Mouse (Mus musculus) forebrain, embryonic 15.5 days (tissue): ENCODE measurements around the gene Ccsap. TPM values are rescaled to one million over a fixed set of nuclear protein-coding genes. Genes with fewer than 3 reads are reported as not detected.

Experiments used
- ATAC-seq: fragments of 200-750 bp; cut with Nextera tagmentation; replicated peaks from 2 replicates; pipeline ENCODE4 v1.8.0; 2017; ENCODE audit warnings: mild to moderate bottlenecking, moderate TSS enrichment, moderate library complexity
- H3K27ac ChIP-seq: fragments of 300-500 bp; sonication (generic); replicated peaks from 2 replicates; pipeline ENCODE4 v1.5.1; 2015; ENCODE audit warnings: mild to moderate bottlenecking, inconsistent platforms
- H3K27me3 ChIP-seq: fragments of 300-500 bp; sonication (generic); 2 replicates; pipeline ENCODE4 v1.6.1; 2015; ENCODE audit warnings: inconsistent platforms
- H3K36me3 ChIP-seq: fragments of 300-500 bp; sonication (generic); 2 replicates; pipeline ENCODE4 v1.6.1; 2015; ENCODE audit warnings: mild to moderate bottlenecking, inconsistent platforms
- H3K4me1 ChIP-seq: fragments of 300-500 bp; sonication (generic); 2 replicates; pipeline ENCODE4 v1.6.1; 2015; ENCODE audit warnings: inconsistent platforms
- H3K4me2 ChIP-seq: fragments of 300-500 bp; sonication (generic); replicated peaks from 2 replicates; pipeline ENCODE4 v1.6.1; 2015; ENCODE audit warnings: mild to moderate bottlenecking, inconsistent platforms
- H3K4me3 ChIP-seq: fragments of 300-500 bp; sonication (generic); 2 replicates; pipeline ENCODE4 v1.5.1; 2015; ENCODE audit warnings: mild to moderate bottlenecking, inconsistent platforms
- H3K9ac ChIP-seq: fragments of 300-500 bp; sonication (generic); replicated peaks from 2 replicates; pipeline ENCODE4 v1.6.1; 2015; ENCODE audit warnings: mild to moderate bottlenecking, inconsistent platforms
- H3K9me3 ChIP-seq: fragments of 300-500 bp; sonication (generic); 2 replicates; pipeline ENCODE4 v1.6.1; 2016; ENCODE audit warnings: inconsistent platforms
- WGBS: fragments of 180-500 bp; shearing (Covaris S2); methylation state at CpG from one replicate; pipeline ENCODE4 v1.1.7; 2015; ENCODE audit warnings: mixed read lengths; 5-methylcytosine and 5-hydroxymethylcytosine counted together
- polyA plus RNA-seq: library from polyadenylated mRNA; unstranded; fragments of >200 nt; fragmentation: Nextera tagmentation; extraction: Ambion mirVana; gene quantifications from 2 replicates; pipeline ENCODE4 v1.2.1, GENCODE M21; 2015

Ccsap gene
- polyA plus RNA-seq, 1 experiment from 2014 or later: 8.2 TPM

DNA sequence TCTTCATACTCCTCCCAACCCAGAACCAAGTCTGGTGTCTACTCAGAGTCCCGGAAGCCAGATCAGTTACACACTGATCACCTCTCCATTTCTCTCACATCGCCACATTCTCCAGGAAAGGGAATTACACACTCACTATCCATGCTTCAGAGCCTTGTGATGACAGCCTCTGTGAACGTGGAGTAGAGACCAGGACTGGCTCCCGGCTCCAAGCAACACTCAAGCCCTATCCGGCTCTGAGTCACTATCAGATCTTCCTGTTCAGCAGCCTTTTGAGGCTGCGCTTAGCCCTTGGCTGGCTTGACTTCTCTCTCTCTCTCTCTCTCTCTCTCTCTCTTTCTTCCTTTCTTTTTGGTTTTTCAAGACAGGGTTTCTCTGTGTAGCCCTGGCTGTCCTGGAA, 13.4 kb upstream of the Ccsap start:
- Histone ChIP-seq H3K27me3 (no peaks in the 10 kb centered on the region), H3K9me3 (no peaks in the 10 kb centered on the region), H3K36me3 (no peaks in the 10 kb centered on the region), H3K9ac (no peak overlapping the region), H3K4me1 (0 out of 2 replicates have a peak, but pooled peaks cover 3% of the 10 kb centered on the region), H3K4me3 (no peak overlapping the region), H3K4me2 (no peak overlapping the region), H3K27ac (no peak overlapping the region)
- ATAC-seq: no peak
- WGBS: 82% methylated on average over 6 of the region's 6 CpGs

DNA sequence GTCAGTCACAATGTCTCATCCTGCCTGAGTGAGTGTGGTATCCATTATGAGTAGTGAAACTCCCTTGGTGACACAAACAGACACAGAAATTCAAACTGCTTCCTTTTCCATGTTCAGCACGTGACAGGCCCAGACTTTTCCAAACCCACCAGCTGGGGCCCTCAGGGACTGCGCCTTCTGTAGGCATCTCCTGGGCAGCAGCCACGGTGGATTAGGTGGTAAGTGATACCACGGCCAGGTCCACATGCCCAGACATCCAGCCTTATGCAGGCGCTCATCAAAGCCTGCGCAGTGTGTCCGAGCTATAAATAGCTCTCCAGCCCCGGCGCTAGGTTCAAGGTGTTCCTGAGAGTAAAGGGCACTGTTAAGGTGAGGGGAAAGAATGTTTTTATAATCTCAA, 12.0 kb upstream of the Ccsap start:
- Histone ChIP-seq H3K27me3 (no peaks in the 10 kb centered on the region), H3K4me3 (no peak overlapping the region), H3K9me3 (no peaks in the 10 kb centered on the region), H3K9ac (no peak overlapping the region), H3K36me3 (no peaks in the 10 kb centered on the region), H3K27ac (no peak overlapping the region), H3K4me2 (no peak overlapping the region), H3K4me1 (peaks cover 2% of the 10 kb centered on the region; the same call in 1 of the 2 replicates)
- no peak for ATAC-seq
- WGBS: 78% methylated on average over 9 of the region's 9 CpGs

DNA sequence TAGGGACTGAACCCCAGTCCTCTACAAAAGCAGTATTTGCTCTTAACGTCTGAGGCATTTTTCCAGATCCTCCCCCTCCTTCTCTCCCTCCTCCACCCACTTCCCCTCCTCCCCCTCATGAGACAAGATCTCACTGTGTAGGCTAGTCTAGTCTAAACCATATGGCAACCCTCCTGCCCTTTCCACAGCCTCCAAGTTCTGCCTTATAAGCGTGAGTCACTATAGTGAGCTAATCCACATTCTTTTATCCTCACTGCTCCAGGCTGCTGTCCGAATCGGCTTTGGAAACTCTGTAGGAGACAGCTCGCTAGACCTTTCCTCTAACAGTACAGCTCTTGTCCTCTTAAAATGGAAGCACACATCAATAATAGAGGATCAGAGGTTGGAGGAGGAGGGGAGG, 7.0 kb upstream of the Ccsap start:
- Histone ChIP-seq H3K9me3 (no peaks in the 10 kb centered on the region), H3K4me1 (peaks cover 11% of the 10 kb centered on the region), H3K9ac (no peak overlapping the region), H3K27me3 (no peaks in the 10 kb centered on the region), H3K36me3 (no peaks in the 10 kb centered on the region), H3K4me2 (no peak overlapping the region), H3K27ac (no peak overlapping the region), H3K4me3 (no peak overlapping the region)
- no peak for ATAC-seq
- WGBS: 17% methylated on average over 5 of the region's 5 CpGs

DNA sequence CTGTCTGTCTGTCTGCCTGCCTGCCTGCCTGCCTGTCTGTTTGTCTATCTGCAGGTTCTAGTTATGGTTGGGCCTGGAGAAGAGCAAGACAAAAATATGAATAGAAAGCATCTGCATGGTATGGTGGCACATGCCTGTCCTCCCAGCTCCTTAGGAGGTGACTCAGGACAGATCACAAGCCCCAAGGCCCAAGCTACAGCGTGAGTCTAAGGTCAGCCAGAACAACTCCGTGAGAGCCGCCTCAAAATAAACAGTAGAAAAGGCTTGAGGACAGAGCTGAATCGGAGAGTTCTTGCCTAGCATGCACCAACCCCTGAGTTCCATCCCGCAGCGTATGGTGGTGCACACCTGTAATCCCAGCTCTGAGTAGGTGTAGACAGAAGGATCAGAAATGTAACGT, 5.8 kb upstream of the Ccsap start:
- Histone ChIP-seq H3K4me1 (peaks cover 11% of the 10 kb centered on the region), H3K27me3 (peaks cover 4% of the 10 kb centered on the region; the same call in 1 of the 2 replicates), H3K9ac (no peak overlapping the region), H3K4me3 (no peak overlapping the region), H3K36me3 (no peaks in the 10 kb centered on the region), H3K9me3 (no peaks in the 10 kb centered on the region), H3K4me2 (no peak overlapping the region), H3K27ac (no peak overlapping the region)
- 81% methylated on average over 7 of the region's 7 CpGs for WGBS
- no peak for ATAC-seq

DNA sequence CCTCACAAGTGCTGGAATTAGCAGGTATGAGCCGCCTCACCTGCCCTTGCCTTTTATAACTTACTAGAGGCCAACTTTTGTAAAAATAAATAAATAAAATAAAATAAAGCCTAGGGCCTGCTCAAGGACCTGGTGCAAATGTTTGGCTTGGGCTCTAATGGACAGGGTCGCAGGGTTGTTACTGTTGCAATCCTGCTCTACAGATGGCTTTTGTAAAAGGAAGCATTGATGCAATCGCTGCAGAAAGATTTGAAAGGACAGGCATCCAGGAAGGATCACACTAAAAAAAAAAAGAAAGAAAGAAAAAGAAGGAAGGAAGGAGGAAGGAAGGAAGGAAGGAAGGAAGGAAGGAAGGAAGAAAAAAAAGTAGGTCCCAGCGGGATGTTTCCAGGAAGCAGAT, 377 bp upstream of the Ccsap start:
- Histone ChIP-seq H3K4me1 (peaks cover 21% of the 10 kb centered on the region), H3K27ac (no peak overlapping the region), H3K36me3 (no peaks in the 10 kb centered on the region), H3K4me3 (peak overlapping the region; percentile 88), H3K9me3 (no peaks in the 10 kb centered on the region), H3K9ac (peak overlapping the region; percentile 79; the same call in 1 of the 2 replicates), H3K27me3 (peaks cover 7% of the 10 kb centered on the region; the same call in 1 of the 2 replicates), H3K4me2 (peak overlapping the region; percentile 87)
- 74% methylated on average over 4 of the region's 4 CpGs for WGBS
- no peak for ATAC-seq

DNA sequence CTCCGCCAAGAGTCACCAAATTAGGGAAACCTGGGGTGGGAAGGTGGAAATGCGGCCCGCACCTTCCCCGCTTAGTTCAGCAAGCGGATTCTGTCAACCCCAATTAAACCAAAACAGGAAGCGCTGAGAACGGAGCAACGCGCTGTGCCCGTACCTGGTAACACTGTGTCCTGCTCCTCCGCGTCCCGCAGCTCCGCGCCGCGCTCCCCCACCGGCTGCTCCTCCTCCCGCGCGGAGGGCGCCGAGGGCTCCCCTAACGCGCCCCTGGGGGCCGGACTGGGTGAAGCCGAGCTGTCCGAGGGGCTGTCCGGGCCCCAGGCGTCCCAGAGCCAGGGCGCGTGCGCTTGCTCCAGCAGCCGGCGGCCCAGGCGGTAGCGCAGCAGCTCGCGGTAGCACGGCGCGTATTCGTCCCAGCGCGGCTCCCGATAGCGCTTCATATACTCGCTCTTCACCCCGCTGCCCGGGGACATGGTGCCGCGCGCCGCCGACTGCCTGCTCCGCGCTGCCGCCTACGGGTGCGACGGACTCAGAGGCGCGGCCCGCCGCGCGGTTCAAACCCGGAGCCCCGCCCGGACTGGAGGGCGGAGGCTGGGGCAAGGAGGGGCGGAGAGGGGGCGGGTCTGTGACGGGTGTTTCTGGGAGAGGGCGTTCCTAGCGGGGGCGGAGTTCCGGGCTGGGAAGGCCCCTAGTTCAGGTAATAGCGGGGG, 915 bp downstream of the Ccsap start:
- Histone ChIP-seq H3K4me3 (peak overlapping the region; percentile 88), H3K27me3 (peaks cover 7% of the 10 kb centered on the region; the same call in 1 of the 2 replicates), H3K36me3 (no peaks in the 10 kb centered on the region), H3K4me2 (peak overlapping the region; percentile 87), H3K9ac (peak overlapping the region; percentile 79), H3K4me1 (peaks cover 19% of the 10 kb centered on the region), H3K27ac (peak overlapping the region; percentile 77), H3K9me3 (no peaks in the 10 kb centered on the region)
- WGBS: under 1% methylated on average over 70 of the region's 79 CpGs
- peak; percentile 94 for ATAC-seq

DNA sequence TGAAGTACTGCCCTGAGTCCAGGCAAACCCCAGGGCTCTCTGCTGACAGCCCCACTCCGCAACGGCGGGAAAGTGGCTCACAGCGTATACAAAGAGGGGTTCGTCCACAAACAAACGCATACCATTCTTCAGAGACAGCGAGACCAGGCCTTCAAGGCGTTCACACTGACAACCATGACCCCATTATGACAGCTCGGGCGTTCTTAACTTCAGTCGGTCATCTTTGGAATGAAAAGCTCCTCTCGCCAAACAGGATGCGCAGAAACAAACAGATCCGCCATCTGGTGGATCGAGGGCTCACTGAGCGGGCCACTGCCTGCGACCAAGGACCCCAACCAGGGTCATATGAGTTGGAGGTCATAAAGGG, 1.5 kb downstream of the Ccsap start:
- Histone ChIP-seq H3K4me3 (peak overlapping the region; percentile 88), H3K36me3 (no peaks in the 10 kb centered on the region), H3K27ac (0 out of 2 replicates have a peak overlapping the region, but pooled peaks have one; percentile 77), H3K9ac (peak overlapping the region; percentile 79), H3K4me2 (peak overlapping the region; percentile 87), H3K27me3 (peaks cover 7% of the 10 kb centered on the region; the same call in 1 of the 2 replicates), H3K4me1 (peaks cover 15% of the 10 kb centered on the region), H3K9me3 (no peaks in the 10 kb centered on the region)
- ATAC-seq: no peak; the same call in 1 of the 2 replicates
- WGBS: under 1% methylated on average over 17 of the region's 17 CpGs

DNA sequence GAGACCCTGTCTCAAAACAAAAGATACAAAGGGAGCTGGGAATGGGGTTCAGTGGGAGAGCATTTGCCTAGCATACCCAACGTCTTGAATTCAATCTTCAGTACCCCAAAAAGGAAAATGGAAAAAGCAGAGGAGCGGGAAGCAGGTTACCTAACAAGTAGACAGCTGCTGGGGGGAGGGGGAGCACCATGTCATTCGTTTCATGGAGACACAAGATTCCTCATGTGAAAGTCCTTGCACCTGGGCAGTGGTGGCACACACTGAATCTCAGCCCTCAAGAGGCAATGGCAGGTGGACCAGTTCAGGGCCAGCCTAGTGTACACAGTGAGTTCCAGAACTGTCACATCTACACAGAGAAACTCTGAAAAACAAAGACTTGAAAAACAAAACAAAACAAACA, 2.6 kb downstream of the Ccsap start:
- H3K36me3 ChIP-seq: no peaks in the 10 kb centered on the region
- H3K4me2 ChIP-seq: no peak overlapping the region
- H3K27me3 ChIP-seq: peaks cover 7% of the 10 kb centered on the region; the same call in 1 of the 2 replicates
- H3K4me1 ChIP-seq: peaks cover 15% of the 10 kb centered on the region
- no peak overlapping the region for H3K27ac ChIP-seq
- no peak overlapping the region for H3K9ac ChIP-seq
- no peak for ATAC-seq
- 67% methylated on average over 3 of the region's 3 CpGs for WGBS
- no peaks in the 10 kb centered on the region for H3K9me3 ChIP-seq
- H3K4me3 ChIP-seq: peak overlapping the region; percentile 88; the same call in 1 of the 2 replicates

DNA sequence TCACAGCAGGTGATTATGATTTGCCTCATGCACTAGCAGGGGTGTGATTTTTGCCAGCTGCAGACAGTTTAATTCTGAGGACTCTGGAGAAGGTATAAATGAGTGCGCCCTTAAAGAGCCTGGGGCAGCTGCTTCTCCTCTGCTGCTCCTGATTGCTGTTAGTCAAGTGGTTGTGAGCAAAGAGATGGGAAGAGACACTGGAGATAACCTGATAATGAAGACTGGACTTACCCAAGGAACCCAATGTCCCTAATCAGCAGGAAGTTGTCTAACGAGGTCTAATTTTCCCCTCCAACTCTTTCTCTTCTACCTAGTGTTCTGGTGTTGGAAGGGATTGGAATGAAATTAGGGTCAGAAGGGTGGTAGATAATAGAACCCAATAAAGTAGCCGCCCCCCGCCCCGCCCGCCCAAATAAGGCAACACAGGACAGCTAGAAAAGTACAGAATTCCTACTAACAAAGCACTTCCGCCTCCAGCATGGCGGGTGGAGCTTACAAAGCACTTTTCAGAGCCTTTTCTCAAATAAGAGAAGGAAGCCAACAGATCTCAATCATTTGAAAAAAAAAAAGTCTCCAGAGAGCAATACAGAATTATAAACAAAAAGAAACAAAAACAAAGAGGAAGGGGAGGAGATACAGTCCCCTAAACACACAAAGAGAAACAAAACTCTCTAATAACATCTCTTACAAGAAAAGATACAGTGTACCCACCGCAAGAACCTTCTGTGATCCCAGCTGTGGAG, 5.1 kb downstream of the Ccsap start:
- H3K4me3 ChIP-seq: no peak overlapping the region
- WGBS: 77% methylated on average over 9 of the region's 9 CpGs
- ATAC-seq: no peak

DNA sequence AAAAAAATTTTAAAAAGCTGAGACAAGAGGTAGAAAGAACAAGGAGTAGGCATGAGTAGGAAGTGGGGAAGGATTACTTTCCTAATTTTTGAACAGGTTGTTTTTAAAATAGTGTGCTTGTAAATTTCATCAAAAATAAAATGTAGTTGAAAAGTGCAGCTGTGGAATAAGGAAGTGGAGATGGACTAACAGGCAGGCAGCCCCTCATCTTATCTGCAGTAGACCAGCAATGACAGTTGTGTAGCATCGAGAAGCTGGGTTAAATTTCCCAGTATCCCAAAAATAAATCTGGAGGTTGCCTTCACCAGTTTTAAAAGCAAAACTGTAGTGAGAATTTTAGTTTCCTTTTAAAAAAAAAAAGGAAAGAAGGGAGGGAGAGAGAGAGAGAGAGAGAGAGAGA, 5.8 kb downstream of the Ccsap start:
- ATAC-seq: no peak
- Histone ChIP-seq H3K27ac (no peak overlapping the region), H3K4me1 (peaks cover 9% of the 10 kb centered on the region), H3K27me3 (no peaks in the 10 kb centered on the region), H3K9me3 (no peaks in the 10 kb centered on the region), H3K4me3 (no peak overlapping the region), H3K36me3 (no peaks in the 10 kb centered on the region), H3K9ac (no peak overlapping the region), H3K4me2 (no peak overlapping the region)
- WGBS: 97% methylated on average over 1 of the region's 1 CpGs

More for the DNA sequence above, 5.1 kb downstream of the Ccsap start:
- H3K9ac ChIP-seq: no peak overlapping the region
- H3K9me3 ChIP-seq: no peaks in the 10 kb centered on the region
- H3K36me3 ChIP-seq: no peaks in the 10 kb centered on the region
- H3K4me2 ChIP-seq: no peak overlapping the region
- no peaks in the 10 kb centered on the region for H3K27me3 ChIP-seq
- no peak overlapping the region for H3K27ac ChIP-seq
- peaks cover 11% of the 10 kb centered on the region for H3K4me1 ChIP-seq

DNA sequence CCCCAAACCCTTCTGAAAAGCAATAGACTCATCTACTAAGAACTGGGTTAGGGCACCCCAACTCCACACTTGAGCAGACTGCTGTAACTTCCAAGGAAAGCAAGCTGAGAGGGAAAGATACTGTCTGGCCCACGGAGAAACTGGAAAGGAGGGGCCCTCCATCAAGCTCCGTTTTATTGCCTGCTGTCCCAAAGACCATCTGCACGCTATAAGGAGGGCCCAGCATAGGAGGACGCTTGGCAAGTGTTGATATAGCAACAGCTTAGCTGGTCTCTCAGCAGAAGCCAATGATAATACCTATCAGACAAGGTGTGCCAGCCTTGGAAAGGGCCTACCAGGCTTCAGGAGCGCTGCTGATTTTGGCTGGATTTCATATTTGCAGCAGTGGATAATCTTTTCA, 8.4 kb downstream of the Ccsap start:
- H3K27ac ChIP-seq: no peak overlapping the region
- ATAC-seq: no peak
- no peaks in the 10 kb centered on the region for H3K9me3 ChIP-seq
- H3K9ac ChIP-seq: no peak overlapping the region
- no peak overlapping the region for H3K4me2 ChIP-seq
- H3K4me3 ChIP-seq: no peak overlapping the region
- H3K4me1 ChIP-seq: 0 out of 2 replicates have a peak, but pooled peaks cover 4% of the 10 kb centered on the region
- no peaks in the 10 kb centered on the region for H3K36me3 ChIP-seq
- WGBS: 71% methylated on average over 5 of the region's 5 CpGs
- H3K27me3 ChIP-seq: no peaks in the 10 kb centered on the region

DNA sequence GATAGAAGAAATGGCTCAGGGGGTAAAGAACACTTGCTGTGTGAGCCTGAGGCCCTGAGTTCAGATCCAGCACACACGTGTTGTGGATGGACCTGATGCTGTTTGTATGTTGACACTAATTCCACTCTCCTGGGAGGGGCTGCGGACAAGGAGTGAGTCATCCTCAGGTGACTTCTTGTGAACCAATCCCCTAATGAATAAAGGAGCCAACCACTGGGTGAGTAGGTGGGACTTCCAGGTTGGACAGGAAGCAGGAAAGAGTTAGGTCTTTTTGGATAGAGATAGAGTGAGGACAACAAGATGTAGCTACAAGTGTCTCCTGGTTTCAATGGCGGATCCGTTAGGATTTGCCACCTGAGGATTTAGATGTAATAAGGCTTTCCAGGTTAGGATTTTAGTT, 10.7 kb downstream of the Ccsap start:
- Histone ChIP-seq H3K4me3 (no peak overlapping the region), H3K27me3 (no peaks in the 10 kb centered on the region), H3K9me3 (no peaks in the 10 kb centered on the region), H3K36me3 (peaks cover 3% of the 10 kb centered on the region; the same call in 1 of the 2 replicates), H3K4me2 (no peak overlapping the region), H3K9ac (no peak overlapping the region), H3K27ac (no peak overlapping the region), H3K4me1 (0 out of 2 replicates have a peak, but pooled peaks cover 6% of the 10 kb centered on the region)
- WGBS: 90% methylated on average over 4 of the region's 4 CpGs
- no peak for ATAC-seq
